Mouse (Mus musculus): ENCODE results near the gene Tnip1. TPM values are rescaled to one million over a fixed set of nuclear protein-coding genes. Genes with fewer than 3 reads are reported as not detected.
A peak's percentile ranks its signal among the peaks of the same experiment; 100 is the strongest.

Tnip1 gene
- polyA plus RNA-seq, 1 experiment from 2014 or later, result 11.4 TPM

GRCm38 (mm10) chr11:54879922-54880321 lies 82.8 kb downstream of the Tnip1 start:
- H3K27ac ChIP-seq (ENCODE audit: low read depth, low read length), result no peak overlapping the region
- DNase-seq (ENCODE audit: low spot score), result no peak
- H3K9me3 ChIP-seq (ENCODE audit: control insufficient read depth, low read length), result no peaks in the 10 kb centered on the region
- no peak overlapping the region for H3K4me3 ChIP-seq (ENCODE audit: low read depth, low read length)
- 25% methylated on average over 10 of the region's 10 CpGs for whole genome bisulfite sequencing
- H3K36me3 ChIP-seq (ENCODE audit: control insufficient read depth, insufficient read depth, low read length), result no peaks in the 10 kb centered on the region
- no peak overlapping the region for H3K4me2 ChIP-seq
- H3K27me3 ChIP-seq (replicated peaks; ENCODE audit: control insufficient read depth, insufficient read depth, low read length), result no peaks in the 10 kb centered on the region
- no peak for ATAC-seq (replicated peaks; ENCODE audit: low FRiP score)
- H3K4me1 ChIP-seq (replicated peaks; ENCODE audit: control insufficient read depth, insufficient read depth, low read length), result peaks cover 16% of the 10 kb centered on the region
- no peak overlapping the region for H3K9ac ChIP-seq (ENCODE audit: low read depth, low read length)

GRCm38 (mm10) chr11:54879434-54879833 lies 83.3 kb downstream of the Tnip1 start:
- H3K9me3 ChIP-seq (ENCODE audit: control insufficient read depth, low read length), result no peaks in the 10 kb centered on the region
- H3K4me1 ChIP-seq (replicated peaks; ENCODE audit: control insufficient read depth, insufficient read depth, low read length), result peaks cover 14% of the 10 kb centered on the region
- ATAC-seq (replicated peaks; ENCODE audit: low FRiP score) (peak; percentile 53; the same call in 1 of the 2 replicates), DNase-seq (ENCODE audit: low spot score) (no peak)
- no peak overlapping the region for H3K4me2 ChIP-seq
- H3K4me3 ChIP-seq (ENCODE audit: low read depth, low read length), result no peak overlapping the region
- H3K27ac ChIP-seq (ENCODE audit: low read depth, low read length), result no peak overlapping the region
- no peak overlapping the region for H3K9ac ChIP-seq (ENCODE audit: low read depth, low read length)
- no peaks in the 10 kb centered on the region for H3K27me3 ChIP-seq (replicated peaks; ENCODE audit: control insufficient read depth, insufficient read depth, low read length)
- no peaks in the 10 kb centered on the region for H3K36me3 ChIP-seq (ENCODE audit: control insufficient read depth, insufficient read depth, low read length)
- 30% methylated on average over 4 of the region's 4 CpGs for WGBS

GRCm38 (mm10) chr11:54878893-54879292 lies 83.8 kb downstream of the Tnip1 start:
- 69% methylated on average over 6 of the region's 6 CpGs for WGBS
- H3K4me2 ChIP-seq, result no peak overlapping the region
- H3K4me1 ChIP-seq (replicated peaks; ENCODE audit: control insufficient read depth, insufficient read depth, low read length), result peaks cover 14% of the 10 kb centered on the region
- H3K9ac ChIP-seq (ENCODE audit: low read depth, low read length), result no peak overlapping the region
- no peaks in the 10 kb centered on the region for H3K27me3 ChIP-seq (replicated peaks; ENCODE audit: control insufficient read depth, insufficient read depth, low read length)
- DNase-seq (ENCODE audit: low spot score) (no peak), ATAC-seq (replicated peaks; ENCODE audit: low FRiP score) (no peak)
- H3K36me3 ChIP-seq (ENCODE audit: control insufficient read depth, insufficient read depth, low read length), result no peaks in the 10 kb centered on the region
- H3K9me3 ChIP-seq (ENCODE audit: control insufficient read depth, low read length), result no peaks in the 10 kb centered on the region
- no peak overlapping the region for H3K27ac ChIP-seq (ENCODE audit: low read depth, low read length)
- H3K4me3 ChIP-seq (ENCODE audit: low read depth, low read length), result no peak overlapping the region

GRCm38 (mm10) chr11:54876031-54876430 lies 86.7 kb downstream of the Tnip1 start:
- Histone ChIP-seq H3K4me2 (no peak overlapping the region), H3K27me3 (replicated peaks; ENCODE audit: control insufficient read depth, insufficient read depth, low read length) (no peaks in the 10 kb centered on the region), H3K4me3 (ENCODE audit: low read depth, low read length) (no peak overlapping the region), H3K4me1 (replicated peaks; ENCODE audit: control insufficient read depth, insufficient read depth, low read length) (peaks cover 10% of the 10 kb centered on the region), H3K9ac (ENCODE audit: low read depth, low read length) (no peak overlapping the region), H3K36me3 (ENCODE audit: control insufficient read depth, insufficient read depth, low read length) (peaks cover 19% of the 10 kb centered on the region), H3K9me3 (ENCODE audit: control insufficient read depth, low read length) (no peaks in the 10 kb centered on the region), H3K27ac (ENCODE audit: low read depth, low read length) (no peak overlapping the region)
- WGBS, result 80% methylated on average over 5 of the region's 5 CpGs
- DNase-seq (ENCODE audit: low spot score) (no peak), ATAC-seq (replicated peaks; ENCODE audit: low FRiP score) (no peak)

- H3K36me3 ChIP-seq (ENCODE audit: control insufficient read depth, insufficient read depth, low read length), result peaks cover 30% of the 10 kb centered on the region
These were observed 90.7 kb downstream of the Tnip1 start for GRCm38 (mm10) chr11:54871831-54872537.

GRCm38 (mm10) chr11:54869318-54869717 lies 93.4 kb downstream of the Tnip1 start:
- peak overlapping the region; percentile 3; the same call in 1 of the 2 replicates for H3K4me2 ChIP-seq
- ATAC-seq (replicated peaks; ENCODE audit: low FRiP score), result no peak
- no peak for DNase-seq (ENCODE audit: low spot score)
- peaks cover 30% of the 10 kb centered on the region for H3K36me3 ChIP-seq (ENCODE audit: control insufficient read depth, insufficient read depth, low read length)
- no peak overlapping the region for H3K4me3 ChIP-seq (ENCODE audit: low read depth, low read length)
- peaks cover 21% of the 10 kb centered on the region for H3K4me1 ChIP-seq (replicated peaks; ENCODE audit: control insufficient read depth, insufficient read depth, low read length)
- H3K27ac ChIP-seq (ENCODE audit: low read depth, low read length), result peak overlapping the region; percentile 45
- no peaks in the 10 kb centered on the region for H3K9me3 ChIP-seq (ENCODE audit: control insufficient read depth, low read length)
- peak overlapping the region; percentile 37; the same call in 1 of the 2 replicates for H3K9ac ChIP-seq (ENCODE audit: low read depth, low read length)
- H3K27me3 ChIP-seq (replicated peaks; ENCODE audit: control insufficient read depth, insufficient read depth, low read length), result no peaks in the 10 kb centered on the region
- WGBS, result 77% methylated on average over 3 of the region's 3 CpGs

More at GRCm38 (mm10) chr11:54871831-54872537, 90.7 kb downstream of the Tnip1 start:
- Histone ChIP-seq H3K27me3 (replicated peaks; ENCODE audit: control insufficient read depth, insufficient read depth, low read length) (no peaks in the 10 kb centered on the region), H3K4me2 (no peak overlapping the region), H3K27ac (ENCODE audit: low read depth, low read length) (no peak overlapping the region), H3K9ac (ENCODE audit: low read depth, low read length) (no peak overlapping the region), H3K9me3 (ENCODE audit: control insufficient read depth, low read length) (no peaks in the 10 kb centered on the region), H3K4me3 (ENCODE audit: low read depth, low read length) (no peak overlapping the region), H3K4me1 (replicated peaks; ENCODE audit: control insufficient read depth, insufficient read depth, low read length) (peaks cover 16% of the 10 kb centered on the region)
- WGBS, result 81% methylated on average over 7 of the region's 7 CpGs
- ATAC-seq (replicated peaks; ENCODE audit: low FRiP score) (no peak), DNase-seq (ENCODE audit: low spot score) (no peak)

- H3K4me1 ChIP-seq (replicated peaks; ENCODE audit: control insufficient read depth, insufficient read depth, low read length), result peaks cover 22% of the 10 kb centered on the region
- H3K4me2 ChIP-seq, result peak overlapping the region; percentile 80
- peaks cover 28% of the 10 kb centered on the region for H3K36me3 ChIP-seq (ENCODE audit: control insufficient read depth, insufficient read depth, low read length)
- DNase-seq (ENCODE audit: low spot score) (no peak), ATAC-seq (replicated peaks; ENCODE audit: low FRiP score) (no peak)
- no peak overlapping the region for H3K9ac ChIP-seq (ENCODE audit: low read depth, low read length)
- 56% methylated on average over 2 of the region's 2 CpGs for WGBS
- peak overlapping the region; percentile 28; the same call in 1 of the 2 replicates for H3K27ac ChIP-seq (ENCODE audit: low read depth, low read length)
- peak overlapping the region; percentile 10; the same call in 1 of the 2 replicates for H3K4me3 ChIP-seq (ENCODE audit: low read depth, low read length)
- H3K9me3 ChIP-seq (ENCODE audit: control insufficient read depth, low read length), result no peaks in the 10 kb centered on the region
- no peaks in the 10 kb centered on the region for H3K27me3 ChIP-seq (replicated peaks; ENCODE audit: control insufficient read depth, insufficient read depth, low read length)
These were observed 94.3 kb downstream of the Tnip1 start for GRCm38 (mm10) chr11:54868445-54868844.

GRCm38 (mm10) chr11:54867903-54868434 lies 94.7 kb downstream of the Tnip1 start:
- H3K9ac ChIP-seq (ENCODE audit: low read depth, low read length), result no peak overlapping the region
- DNase-seq (ENCODE audit: low spot score) (no peak), ATAC-seq (replicated peaks; ENCODE audit: low FRiP score) (no peak)
- peak overlapping the region; percentile 28 for H3K27ac ChIP-seq (ENCODE audit: low read depth, low read length)
- peaks cover 25% of the 10 kb centered on the region for H3K4me1 ChIP-seq (replicated peaks; ENCODE audit: control insufficient read depth, insufficient read depth, low read length)
- no peaks in the 10 kb centered on the region for H3K27me3 ChIP-seq (replicated peaks; ENCODE audit: control insufficient read depth, insufficient read depth, low read length)
- peak overlapping the region; percentile 80 for H3K4me2 ChIP-seq
- no peaks in the 10 kb centered on the region for H3K9me3 ChIP-seq (ENCODE audit: control insufficient read depth, low read length)
- peak overlapping the region; percentile 82 for H3K4me3 ChIP-seq (ENCODE audit: low read depth, low read length)
- WGBS, result 67% methylated on average over 3 of the region's 3 CpGs
- peaks cover 26% of the 10 kb centered on the region for H3K36me3 ChIP-seq (ENCODE audit: control insufficient read depth, insufficient read depth, low read length)

GRCm38 (mm10) chr11:54867049-54867385 lies 95.7 kb downstream of the Tnip1 start:
- H3K27ac ChIP-seq (ENCODE audit: low read depth, low read length), result peak overlapping the region; percentile 95
- 2% methylated on average over 5 of the region's 5 CpGs for WGBS
- DNase-seq (ENCODE audit: low spot score) (no peak), ATAC-seq (replicated peaks; ENCODE audit: low FRiP score) (peak; percentile 62)
- peak overlapping the region; percentile 82 for H3K4me3 ChIP-seq (ENCODE audit: low read depth, low read length)
- H3K36me3 ChIP-seq (ENCODE audit: control insufficient read depth, insufficient read depth, low read length), result peaks cover 20% of the 10 kb centered on the region
- H3K9ac ChIP-seq (ENCODE audit: low read depth, low read length), result peak overlapping the region; percentile 98
- H3K27me3 ChIP-seq (replicated peaks; ENCODE audit: control insufficient read depth, insufficient read depth, low read length), result no peaks in the 10 kb centered on the region
- H3K4me2 ChIP-seq, result peak overlapping the region; percentile 80
- H3K9me3 ChIP-seq (ENCODE audit: control insufficient read depth, low read length), result no peaks in the 10 kb centered on the region
- peaks cover 25% of the 10 kb centered on the region for H3K4me1 ChIP-seq (replicated peaks; ENCODE audit: control insufficient read depth, insufficient read depth, low read length)
